Mouse (Mus musculus) ES-E14 (cell line): Measurements from ENCODE around the gene Grk5. TPM values are rescaled to one million over a fixed set of nuclear protein-coding genes. Genes with fewer than 3 reads are reported as not detected.

ENCODE experiments used
- DNase-seq: peaks from one replicate; pipeline ENCODE4 v3.0.0-alpha.2; 2013; ENCODE audit warnings: low read depth, low spot score
- H3K27ac ChIP-seq: 2 replicates; pipeline ENCODE4 v1.5.1; 2012; ENCODE audit warnings: low read depth, mild to moderate bottlenecking, low read length, moderate library complexity, mixed read lengths; ENCODE audit not compliant: poor library complexity, insufficient read depth, severe bottlenecking
- H3K36me3 ChIP-seq: 2 replicates; pipeline ENCODE4 v1.6.1; 2012; ENCODE audit warnings: mild to moderate bottlenecking, low read length, moderate library complexity, mixed read lengths; ENCODE audit not compliant: control insufficient read depth, poor library complexity, insufficient read depth, severe bottlenecking
- H3K4me1 ChIP-seq, 2 experiments: fragments of 150-350 bp in 1 of 2; sonication (generic) in 1 of 2; 2 replicates each; pipeline ENCODE4 v1.6.1; 2012; ENCODE audit warnings: low read length in 2 of 2, mild to moderate bottlenecking in 1 of 2, mixed read lengths in 1 of 2; ENCODE audit not compliant: control insufficient read depth in 2 of 2, insufficient read depth in 2 of 2, poor library complexity in 1 of 2
- H3K4me3 ChIP-seq, 2 experiments: fragments of 150-350 bp in 1 of 2; sonication (generic) in 1 of 2; 2 replicates each; pipeline ENCODE4 v1.5.1; 2012; ENCODE audit warnings: low read length in 2 of 2, low read depth in 1 of 2, mild to moderate bottlenecking in 1 of 2, mixed read lengths in 1 of 2; ENCODE audit not compliant: insufficient read depth in 1 of 2, poor library complexity in 1 of 2, severe bottlenecking in 1 of 2
- H3K9ac ChIP-seq: 2 replicates; pipeline ENCODE4 v1.6.1; 2012; ENCODE audit warnings: low read depth, mild to moderate bottlenecking, low read length, mixed read lengths; ENCODE audit not compliant: poor library complexity, insufficient read depth, severe bottlenecking
- H3K9me3 ChIP-seq: fragments of 150-350 bp; sonication (generic); 2 replicates; pipeline ENCODE4 v1.6.1; 2012; ENCODE audit warnings: low read depth, mild to moderate bottlenecking, low read length; ENCODE audit not compliant: control insufficient read depth, insufficient read depth
- CHD2 ChIP-seq: IDR thresholded peaks from 2 replicates; pipeline ENCODE4 v1.6.1; 2014; ENCODE audit warnings: mild to moderate bottlenecking, low read depth, low read length, inconsistent platforms
- HCFC1 ChIP-seq: IDR thresholded peaks from 2 replicates; pipeline ENCODE4 v1.6.1; 2012; ENCODE audit warnings: low read length, inconsistent platforms, borderline replicate concordance; ENCODE audit not compliant: insufficient read depth
- MAFK ChIP-seq: IDR thresholded peaks from 2 replicates; pipeline ENCODE4 v1.6.1; 2014; ENCODE audit warnings: mild to moderate bottlenecking, low read depth, low read length, inconsistent platforms; ENCODE audit not compliant: insufficient read depth
- ZC3H11A ChIP-seq: IDR thresholded peaks from 2 replicates; pipeline ENCODE4 v1.6.1; 2012; ENCODE audit warnings: low read depth, mild to moderate bottlenecking, inconsistent platforms, low read length, borderline replicate concordance
- ZNF384 ChIP-seq: IDR thresholded peaks from 2 replicates; pipeline ENCODE4 v1.6.1; 2012; ENCODE audit warnings: low read depth, low read length, inconsistent platforms
- in situ Hi-C, 2 experiments: fragments of 600-800 bp; cut with MboI; formaldehyde crosslinking; loops; one replicate each; pipeline ENCODE4 v1.15.1; 2025; ENCODE audit warnings: low sequenced_read_pairs in 2 of 2, inconsistent platforms in 1 of 2; ENCODE audit not compliant: unreplicated experiment in 2 of 2
- total RNA-seq: library from RNA; depleted of rRNA; stranded (reverse); fragments of 300-350 nt; gene quantifications from 2 replicates; pipeline ENCODE4 v1.2.3, GENCODE M21; 2012

Gene Grk5
- total RNA-seq, 1 experiment: 2.5 TPM

- no peak for DNase-seq
- Histone ChIP-seq H3K9ac (no peak overlapping the region), H3K4me3 (no peak overlapping the region), H3K36me3 (no peaks in the 10 kb centered on the region), H3K9me3 (no peaks in the 10 kb centered on the region), H3K27ac (no peak overlapping the region), H3K4me1 (no peaks in the 10 kb centered on the region)
- TF ChIP-seq HCFC1 (no peak), CHD2 (no peak), ZC3H11A (no peak)
- in situ Hi-C loops: loop anchor here in 1 of 2 experiments (10.0 kb wide), 1 partner anchor 195 kb away; the partner anchor contains the start of gene Grk5
These were observed 190.8 kb downstream of the Grk5 start for GRCm38 (mm10) chr19:61080251-61080749.

- Histone ChIP-seq H3K27ac (no peak overlapping the region), H3K36me3 (no peaks in the 10 kb centered on the region), H3K4me1 (no peaks in the 10 kb centered on the region), H3K9ac (no peak overlapping the region), H3K9me3 (no peaks in the 10 kb centered on the region), H3K4me3 (no peak overlapping the region)
- no peak for TF ChIP-seq MAFK
- TF ChIP-seq CHD2: no peak
- TF ChIP-seq HCFC1: no peak
- TF ChIP-seq ZNF384: no peak
- TF ChIP-seq ZC3H11A: no peak
- DNase-seq: no peak
- in situ Hi-C loops: loop anchor here in 1 of 2 experiments (10.0 kb wide), 1 partner anchor 198 kb away; the partner anchor contains the start of gene Grk5
These were observed 193.5 kb downstream of the Grk5 start for GRCm38 (mm10) chr19:61083006-61083405.

- H3K27ac ChIP-seq: no peak overlapping the region
- no peak overlapping the region for H3K4me3 ChIP-seq
- no peaks in the 10 kb centered on the region for H3K36me3 ChIP-seq
- no peaks in the 10 kb centered on the region for H3K4me1 ChIP-seq
- H3K9ac ChIP-seq: no peak overlapping the region
- no peak for TF ChIP-seq HCFC1
- peak; percentile 64 for TF ChIP-seq ZC3H11A
- DNase-seq: peak; percentile 64
- in situ Hi-C loops: loop anchor here in 1 of 2 experiments (10.0 kb wide), 1 partner anchor 200 kb away; the partner anchor contains the start of gene Grk5
- no peaks in the 10 kb centered on the region for H3K9me3 ChIP-seq
These were observed 194.8 kb downstream of the Grk5 start for GRCm38 (mm10) chr19:61084149-61084940.

- in situ Hi-C loops: loop anchor here in 1 of 2 experiments (10.0 kb wide), 1 partner anchor 200 kb away; the partner anchor contains the start of gene Grk5
- DNase-seq: no peak
These were observed 195.7 kb downstream of the Grk5 start for GRCm38 (mm10) chr19:61085217-61085616.

More at GRCm38 (mm10) chr19:61085217-61085616, 195.7 kb downstream of the Grk5 start:
- H3K4me1 ChIP-seq: no peaks in the 10 kb centered on the region
- no peaks in the 10 kb centered on the region for H3K9me3 ChIP-seq
- H3K27ac ChIP-seq: no peak overlapping the region
- H3K4me3 ChIP-seq: no peak overlapping the region
- H3K9ac ChIP-seq: no peak overlapping the region
- no peaks in the 10 kb centered on the region for H3K36me3 ChIP-seq
- no peak for TF ChIP-seq CHD2
- TF ChIP-seq ZC3H11A: no peak
- TF ChIP-seq HCFC1: no peak
- no peak for TF ChIP-seq ZNF384
- TF ChIP-seq MAFK: no peak
